Mouse (Mus musculus) adrenal gland, adult (tissue): ENCODE results near the gene Rtn3.
A peak's percentile ranks its signal among the peaks of the same experiment; 100 is the strongest.

Experiments used
- DNase-seq, 2 experiments: peaks; one replicate each; pipeline ENCODE4 v3.0.0; 2022 to 2023; ENCODE audit warnings: low spot score in 1 of 2; ENCODE audit not compliant: inconsistent age in 2 of 2

Rtn3 gene

GRCm38 (mm10) chr19:7491960-7492359 is 8.9 kb upstream of the Rtn3 start:
- no peak for DNase-seq

- DNase-seq, result no peak
These were observed 4.6 kb upstream of the Rtn3 start for GRCm38 (mm10) chr19:7487680-7488079.

GRCm38 (mm10) chr19:7484076-7484475 is 995 bp upstream of the Rtn3 start:
- peak in 1 of 2 experiments; percentile 50 for DNase-seq

GRCm38 (mm10) chr19:7483512-7483882 is 416 bp upstream of the Rtn3 start:
- DNase-seq, result no peak

- no peak for DNase-seq
These were observed 849 bp downstream of the Rtn3 start for GRCm38 (mm10) chr19:7482266-7482598.

GRCm38 (mm10) chr19:7481541-7482265 is 1.4 kb downstream of the Rtn3 start:
- peak; percentile 34 to 76 for DNase-seq

- DNase-seq, result no peak
These were observed 3.3 kb downstream of the Rtn3 start for GRCm38 (mm10) chr19:7479751-7480248.

- no peak for DNase-seq
These were observed 12.4 kb downstream of the Rtn3 start for GRCm38 (mm10) chr19:7470643-7471042.

GRCm38 (mm10) chr19:7467915-7468314 is 15.2 kb downstream of the Rtn3 start:
- no peak for DNase-seq

- peak in 1 of 2 experiments; percentile 36 for DNase-seq
These were observed 23.7 kb downstream of the Rtn3 start for GRCm38 (mm10) chr19:7459370-7459769.

- no peak for DNase-seq
These were observed 24.2 kb downstream of the Rtn3 start for GRCm38 (mm10) chr19:7458901-7459300.

- no peak for DNase-seq
These were observed 26.3 kb downstream of the Rtn3 start for GRCm38 (mm10) chr19:7456803-7457202.

GRCm38 (mm10) chr19:7445596-7445995 is 37.5 kb downstream of the Rtn3 start:
- DNase-seq, result no peak

- no peak for DNase-seq
These were observed 38.0 kb downstream of the Rtn3 start for GRCm38 (mm10) chr19:7445105-7445504.

- DNase-seq, result peak; percentile 41 to 87
These were observed 41.6 kb downstream of the Rtn3 start for GRCm38 (mm10) chr19:7441493-7441892.

- no peak for DNase-seq
These were observed 44.8 kb downstream of the Rtn3 start for GRCm38 (mm10) chr19:7438295-7438694.

- peak in 1 of 2 experiments; percentile 86 for DNase-seq
These were observed 46.8 kb downstream of the Rtn3 start for GRCm38 (mm10) chr19:7436061-7436970.

- no peak for DNase-seq
These were observed 48.2 kb downstream of the Rtn3 start for GRCm38 (mm10) chr19:7434887-7435286.

- DNase-seq, result no peak
These were observed 57.7 kb downstream of the Rtn3 start for GRCm38 (mm10) chr19:7425398-7425775.

GRCm38 (mm10) chr19:7424590-7425397 is 58.3 kb downstream of the Rtn3 start:
- peak in 1 of 2 experiments; percentile 39 for DNase-seq

GRCm38 (mm10) chr19:7424131-7424530 is 59.0 kb downstream of the Rtn3 start:
- DNase-seq, result peak in 1 of 2 experiments; percentile 50
